Comparison of ENCODE assay signal across 19 mouse cellular contexts in the genomic region with DNA sequence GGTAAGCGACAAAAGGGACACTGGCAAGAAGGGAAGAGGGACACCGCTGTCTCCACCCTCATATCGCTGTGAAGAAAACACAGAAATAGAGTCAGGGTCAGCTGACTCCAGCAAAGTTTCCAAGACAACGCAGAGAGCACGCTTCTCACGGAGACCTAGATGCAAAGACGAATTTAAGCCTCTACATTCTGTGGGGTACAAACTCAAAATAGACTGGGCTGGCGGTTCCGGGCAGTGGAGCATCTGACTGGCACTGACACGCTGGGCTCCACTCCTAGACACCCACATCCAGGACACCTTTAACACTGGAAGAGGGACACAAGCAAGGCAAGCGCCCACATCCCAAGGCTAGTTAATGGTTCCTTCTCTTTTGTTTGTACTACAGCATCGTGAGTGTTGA. TPM values are rescaled to one million over a fixed set of nuclear protein-coding genes. Genes with fewer than 3 reads are reported as not detected.
DNase-seq lines count a peak whose midpoint lies in the region; TF ChIP-seq lines count a peak whose summit lies in the region.
"Had no signal": no experiment of that assay in that cellular context is flagged by ENCODE, and none has a peak within 500 bp of the region (broad histone marks: within the 10 kb centered on the region; RNA-seq: fewer than 3 reads in every experiment).

No protein-coding gene starts in this region.

- TF ChIP-seq CTCF in left cerebral cortex, adult 2 months (IDR thresholded peaks at IDR 0.05), result no peak

- H3K4me3 ChIP-seq in left cerebral cortex, adult 2 months, result no peak overlapping the region
- H3K4me3 ChIP-seq: embryonic facial prominence, embryonic 13.5 days; forebrain, embryonic 13.5 days; heart, embryonic 13.5 days; hindbrain, embryonic 12.5 days had no signal

- peak overlapping the region; percentile 44; the same call in 1 of the 2 replicates for H3K27ac ChIP-seq in left cerebral cortex, adult 2 months
- H3K27ac ChIP-seq: embryonic facial prominence, embryonic 13.5 days; forebrain, embryonic 13.5 days; heart, embryonic 13.5 days; hindbrain, embryonic 12.5 days had no signal

- DNase-seq in left cerebral cortex, adult 2 months (ENCODE audit: extremely low spot score in 1 of 2, low spot score in 2 of 2), result peak in 1 of 2 experiments; percentile 33
- DNase-seq in left cerebral cortex, adult 11 months (ENCODE audit: low spot score), result no peak
- DNase-seq in brain, adult 2 months (ENCODE audit: low read depth, low spot score), result peak; percentile 66
- peak; percentile 36 to 40 for DNase-seq in left cerebral cortex, postnatal 36 days (ENCODE audit: low spot score in 2 of 2)
- DNase-seq in right cerebral cortex, postnatal 36 days (ENCODE audit: low spot score in 2 of 2), result peak; percentile 20 to 50
- DNase-seq in cerebellum, adult 11 months, result no peak
- no peak for DNase-seq in layer of hippocampus, adult 11-12 months (ENCODE audit: low spot score)
- DNase-seq: adrenal gland, postnatal 10 days; cerebellum, adult 18-20 months; cerebellum, adult 9-11 months; cerebellum, postnatal 36 days; forebrain, postnatal 0 days; gastrocnemius, postnatal 36 days; heart, adult 11 months; heart, postnatal 36 days had no signal

- intact Hi-C loops in left cerebral cortex, adult 2 months (cut with DNase I), result no loop called here
- intact Hi-C loops in left cerebral cortex, postnatal 36 days (cut with DNase I), result no loop called here

RNA-seq across cellular contexts. Expression of a gene that starts 29.6 kb away (rescaled TPM):
- 100 to 1,000 TPM; 219 to 221 TPM for total RNA-seq in left cerebral cortex, adult 2 months (2021)
- total RNA-seq in left cerebral cortex, postnatal 36 days (2021), result 100 to 1,000 TPM; 212 to 223 TPM

RNA-seq across cellular contexts. Expression of a gene that starts 55.5 kb away (rescaled TPM):
- total RNA-seq in left cerebral cortex, adult 2 months (2021), result 10 to 100 TPM in 1 of 2 experiments, 1 to 10 TPM in 1; 8.1 to 10.2 TPM
- 1 to 10 TPM; 6.5 to 7.2 TPM for total RNA-seq in left cerebral cortex, postnatal 36 days (2021)

Comparison
In these comparisons a context has a peak if more than half of its experiments do, and no peak if none do; other contexts are left out.
1. DNase-seq: peak in brain, adult 2 months (single experiment), left cerebral cortex, postnatal 36 days (2 of 2) and right cerebral cortex, postnatal 36 days (2 of 2); none in left cerebral cortex, adult 11 months (single experiment), cerebellum, adult 11 months (single experiment) and layer of hippocampus, adult 11-12 months (single experiment).